Mouse (Mus musculus): ENCODE results near the gene Tas2r140. TPM values are rescaled to one million over a fixed set of nuclear protein-coding genes. Genes with fewer than 3 reads are reported as not detected.
A peak's percentile ranks its signal among the peaks of the same experiment; 100 is the strongest.

Tas2r140 gene
- total RNA-seq (2014; fragmentation: Nextera tagmentation) (not detected in 2 replicates), total RNA-seq (2017) (not detected in 2 replicates), polyA plus RNA-seq (2012) (not detected in 2 replicates)

- TF ChIP-seq POLR2AphosphoS5 (IDR thresholded peaks at IDR 0.05; ENCODE audit: insufficient replicate concordance, low read depth, low read length) (no peak), CTCF (IDR thresholded peaks at IDR 0.05; ENCODE audit: low read depth, low read length) (no peak), GATA2 (IDR thresholded peaks at IDR 0.05; ENCODE audit: borderline replicate concordance, low read depth, low read length) (no peak), GATA1 (IDR thresholded peaks at IDR 0.05; ENCODE audit: borderline replicate concordance, low read length) (no peak), TAL1 (conservative IDR thresholded peaks at IDR 0.05; ENCODE audit: low read depth, low read length) (no peak)
- no peak within 1 kb of the TSS for H3K4me3 ChIP-seq (ENCODE audit: low read depth, low read length)
- H3K9me3 ChIP-seq (replicated peaks): no peaks in the 10 kb centered on the region
- ATAC-seq (ENCODE audit: extremely low read depth, insufficient number of reproducible peaks, low FRiP score, poor library complexity, severe bottlenecking) (no peak), DNase-seq (ENCODE audit: low spot score) (no peak)
- H3K4me1 ChIP-seq (ENCODE audit: insufficient read depth, low read depth, low read length): no peaks in the 10 kb centered on the region
- H3K27me3 ChIP-seq (ENCODE audit: insufficient read depth, low read length): no peaks in the 10 kb centered on the region
- no peaks in the 10 kb centered on the region for H3K36me3 ChIP-seq (replicated peaks)
Measured at GRCm38 (mm10) chr6:133055716-133056115, at the start of gene Tas2r140. TSS of gene Tas2r140 (minus strand) at chr6:133055816.

DNA sequence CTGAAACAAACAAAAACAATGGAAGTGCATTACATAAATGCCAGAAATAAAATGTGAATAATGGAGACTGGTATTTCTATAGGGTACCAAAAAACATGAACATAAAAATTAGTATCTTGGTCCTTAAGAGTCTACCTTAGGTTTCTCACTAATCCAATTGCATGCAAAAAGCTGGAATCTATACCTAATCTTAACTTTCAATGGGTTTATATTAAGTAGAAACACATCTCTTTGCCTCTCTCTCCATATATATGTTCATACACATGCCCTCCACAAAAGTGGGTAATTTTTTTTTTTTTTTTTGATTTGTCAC, 48.9 kb upstream of the Tas2r140 start, which contains the start of gene Smim10l1:
Smim10l1 (plus strand) TSS at position 301 of the 313 bp plus-strand sequence.
- TF ChIP-seq GATA1 (IDR thresholded peaks at IDR 0.05; ENCODE audit: borderline replicate concordance, low read length) (no peak), POLR2AphosphoS5 (IDR thresholded peaks at IDR 0.05; ENCODE audit: insufficient replicate concordance, low read depth, low read length) (no peak), GATA2 (IDR thresholded peaks at IDR 0.05; ENCODE audit: borderline replicate concordance, low read depth, low read length) (no peak), TAL1 (conservative IDR thresholded peaks at IDR 0.05; ENCODE audit: low read depth, low read length) (no peak), CTCF (IDR thresholded peaks at IDR 0.05; ENCODE audit: low read depth, low read length) (no peak)
- DNase-seq (ENCODE audit: low spot score): no peak
- Histone ChIP-seq H3K4me1 (ENCODE audit: insufficient read depth, low read depth, low read length) (peaks cover 7% of the 10 kb centered on the region), H3K36me3 (replicated peaks) (peaks cover 7% of the 10 kb centered on the region), H3K27me3 (ENCODE audit: insufficient read depth, low read length) (no peaks in the 10 kb centered on the region), H3K4me3 (ENCODE audit: low read depth, low read length) (peak within 1 kb of the TSS; percentile 98), H3K9me3 (replicated peaks) (no peaks in the 10 kb centered on the region)
- no peak for ATAC-seq (ENCODE audit: extremely low read depth, insufficient number of reproducible peaks, low FRiP score, poor library complexity, severe bottlenecking)

DNA sequence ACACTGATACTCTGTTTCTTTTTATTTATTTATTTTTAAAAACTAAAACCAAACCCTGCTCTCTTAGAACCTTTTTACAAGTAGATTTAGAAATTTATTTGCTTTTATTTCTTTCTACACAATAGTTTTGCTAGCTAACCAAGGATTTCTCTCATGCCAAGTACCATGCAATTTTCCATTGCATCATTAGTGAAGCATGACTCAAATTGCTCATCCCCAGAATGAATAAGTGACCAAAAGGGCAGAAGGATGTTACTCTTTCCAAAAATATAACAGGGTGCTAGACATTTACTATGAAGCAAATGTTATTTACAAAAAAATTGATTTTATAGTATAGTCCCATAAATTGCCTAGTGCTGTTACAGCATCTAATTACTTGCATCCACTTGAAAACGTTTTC, 46.8 kb upstream of the Tas2r140 start:
- no peaks in the 10 kb centered on the region for H3K27me3 ChIP-seq (ENCODE audit: insufficient read depth, low read length)
- H3K4me1 ChIP-seq (ENCODE audit: insufficient read depth, low read depth, low read length): peaks cover 7% of the 10 kb centered on the region
- H3K36me3 ChIP-seq (replicated peaks): no peaks in the 10 kb centered on the region
- ATAC-seq (ENCODE audit: extremely low read depth, insufficient number of reproducible peaks, low FRiP score, poor library complexity, severe bottlenecking) (no peak), DNase-seq (ENCODE audit: low spot score) (no peak)
- TF ChIP-seq GATA2 (IDR thresholded peaks at IDR 0.05; ENCODE audit: borderline replicate concordance, low read depth, low read length) (no peak), POLR2AphosphoS5 (IDR thresholded peaks at IDR 0.05; ENCODE audit: insufficient replicate concordance, low read depth, low read length) (no peak), TAL1 (conservative IDR thresholded peaks at IDR 0.05; ENCODE audit: low read depth, low read length) (no peak), GATA1 (IDR thresholded peaks at IDR 0.05; ENCODE audit: borderline replicate concordance, low read length) (no peak), CTCF (IDR thresholded peaks at IDR 0.05; ENCODE audit: low read depth, low read length) (no peak)
- H3K4me3 ChIP-seq (ENCODE audit: low read depth, low read length): no peak overlapping the region
- no peaks in the 10 kb centered on the region for H3K9me3 ChIP-seq (replicated peaks)

- Histone ChIP-seq H3K36me3 (replicated peaks) (no peaks in the 10 kb centered on the region), H3K4me3 (ENCODE audit: low read depth, low read length) (no peak overlapping the region), H3K9me3 (replicated peaks) (no peaks in the 10 kb centered on the region), H3K4me1 (ENCODE audit: insufficient read depth, low read depth, low read length) (no peaks in the 10 kb centered on the region), H3K27me3 (ENCODE audit: insufficient read depth, low read length) (no peaks in the 10 kb centered on the region)
- ATAC-seq (ENCODE audit: extremely low read depth, insufficient number of reproducible peaks, low FRiP score, poor library complexity, severe bottlenecking) (no peak), DNase-seq (ENCODE audit: low spot score) (no peak)
- no peak for TF ChIP-seq GATA1 (IDR thresholded peaks at IDR 0.05; ENCODE audit: borderline replicate concordance, low read length)
- no peak for TF ChIP-seq POLR2AphosphoS5 (IDR thresholded peaks at IDR 0.05; ENCODE audit: insufficient replicate concordance, low read depth, low read length)
- TF ChIP-seq CTCF (IDR thresholded peaks at IDR 0.05; ENCODE audit: low read depth, low read length): no peak
- TF ChIP-seq TAL1 (conservative IDR thresholded peaks at IDR 0.05; ENCODE audit: low read depth, low read length): no peak
- no peak for TF ChIP-seq GATA2 (IDR thresholded peaks at IDR 0.05; ENCODE audit: borderline replicate concordance, low read depth, low read length)
Measured at GRCm38 (mm10) chr6:133092226-133092625, 36.6 kb upstream of the Tas2r140 start.

DNA sequence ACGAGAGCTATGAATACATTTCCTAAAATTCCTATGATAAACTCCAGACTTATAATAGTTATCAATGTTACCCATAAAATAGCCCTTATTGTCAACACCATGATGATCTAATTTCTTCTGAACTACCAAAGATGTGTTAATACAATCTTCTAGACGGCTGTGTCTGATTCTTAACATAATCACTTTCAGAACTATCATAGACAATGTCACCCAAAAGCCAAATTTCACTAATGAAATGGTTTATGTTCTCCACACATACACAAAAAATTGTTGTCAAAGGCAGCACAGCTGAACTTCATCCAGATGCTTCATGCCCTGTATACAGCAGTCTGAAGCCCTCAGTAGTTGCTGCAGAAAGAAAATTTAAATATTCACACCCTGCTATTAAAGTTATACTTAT, 18.6 kb downstream of the Tas2r140 start, which contains the start of gene Tas2r103:
Tas2r103 (minus strand) TSS at position 101 of the 400 bp plus-strand sequence.
- no peak for TF ChIP-seq GATA1 (IDR thresholded peaks at IDR 0.05; ENCODE audit: borderline replicate concordance, low read length)
- TF ChIP-seq GATA2 (IDR thresholded peaks at IDR 0.05; ENCODE audit: borderline replicate concordance, low read depth, low read length): no peak
- no peak for TF ChIP-seq POLR2AphosphoS5 (IDR thresholded peaks at IDR 0.05; ENCODE audit: insufficient replicate concordance, low read depth, low read length)
- no peak for TF ChIP-seq CTCF (IDR thresholded peaks at IDR 0.05; ENCODE audit: low read depth, low read length)
- TF ChIP-seq TAL1 (conservative IDR thresholded peaks at IDR 0.05; ENCODE audit: low read depth, low read length): no peak
- Histone ChIP-seq H3K36me3 (replicated peaks) (no peaks in the 10 kb centered on the region), H3K9me3 (replicated peaks) (no peaks in the 10 kb centered on the region), H3K4me3 (ENCODE audit: low read depth, low read length) (no peak within 1 kb of the TSS), H3K27me3 (ENCODE audit: insufficient read depth, low read length) (no peaks in the 10 kb centered on the region), H3K4me1 (ENCODE audit: insufficient read depth, low read depth, low read length) (no peaks in the 10 kb centered on the region)
- DNase-seq (ENCODE audit: low spot score) (no peak), ATAC-seq (ENCODE audit: extremely low read depth, insufficient number of reproducible peaks, low FRiP score, poor library complexity, severe bottlenecking) (no peak)

Other genes with a start within 250 kb of the Tas2r140 start
- not detected in 2 replicates for gene Tas2r123, start 208.7 kb downstream of the Tas2r140 start, total RNA-seq (2014; fragmentation: Nextera tagmentation)
- 0.16 and 0.23 TPM in 2 replicates for gene Tas2r123, start 208.7 kb downstream of the Tas2r140 start, total RNA-seq (2017)
- not detected in 2 replicates for gene Tas2r123, start 208.7 kb downstream of the Tas2r140 start, polyA plus RNA-seq (2012)
- not detected in 2 replicates for gene Tas2r116, start 200.4 kb downstream of the Tas2r140 start, total RNA-seq (2014; fragmentation: Nextera tagmentation)
- gene Tas2r116, start 200.4 kb downstream of the Tas2r140 start, total RNA-seq (2017): 0.16 TPM in 1 of 2 replicates, not detected in the other
- gene Tas2r116, start 200.4 kb downstream of the Tas2r140 start, polyA plus RNA-seq (2012): not detected in 2 replicates
- not detected in 2 replicates for gene Tas2r110, start 187.8 kb downstream of the Tas2r140 start, total RNA-seq (2014; fragmentation: Nextera tagmentation)
- gene Tas2r110, start 187.8 kb downstream of the Tas2r140 start, total RNA-seq (2017): 0.33 TPM in 1 of 2 replicates, not detected in the other
- gene Tas2r110, start 187.8 kb downstream of the Tas2r140 start, polyA plus RNA-seq (2012): not detected in 2 replicates
- not detected in 2 replicates for gene Tas2r113, start 162.8 kb downstream of the Tas2r140 start, total RNA-seq (2014; fragmentation: Nextera tagmentation)
- gene Tas2r113, start 162.8 kb downstream of the Tas2r140 start, total RNA-seq (2017): 0.11 TPM in 1 of 2 replicates, not detected in the other
- not detected in 2 replicates for gene Tas2r113, start 162.8 kb downstream of the Tas2r140 start, polyA plus RNA-seq (2012)
- not detected in 2 replicates for gene Tas2r125, start 146.2 kb downstream of the Tas2r140 start, total RNA-seq (2014; fragmentation: Nextera tagmentation)
- not detected in 2 replicates for gene Tas2r125, start 146.2 kb downstream of the Tas2r140 start, total RNA-seq (2017)
- gene Tas2r125, start 146.2 kb downstream of the Tas2r140 start, polyA plus RNA-seq (2012): not detected in 2 replicates
- not detected in 2 replicates for gene Tas2r129, start 104.7 kb downstream of the Tas2r140 start, total RNA-seq (2014; fragmentation: Nextera tagmentation)
- gene Tas2r129, start 104.7 kb downstream of the Tas2r140 start, total RNA-seq (2017): 0.11 TPM in 1 of 2 replicates, not detected in the other
- not detected in 2 replicates for gene Tas2r129, start 104.7 kb downstream of the Tas2r140 start, polyA plus RNA-seq (2012)
- gene Tas2r131, start 97.9 kb downstream of the Tas2r140 start, total RNA-seq (2014; fragmentation: Nextera tagmentation): not detected in 2 replicates
- gene Tas2r131, start 97.9 kb downstream of the Tas2r140 start, total RNA-seq (2017): not detected in 2 replicates
- gene Tas2r131, start 97.9 kb downstream of the Tas2r140 start, polyA plus RNA-seq (2012): not detected in 2 replicates
- not detected in 2 replicates for gene Tas2r109, start 74.9 kb downstream of the Tas2r140 start, total RNA-seq (2014; fragmentation: Nextera tagmentation)
- gene Tas2r109, start 74.9 kb downstream of the Tas2r140 start, total RNA-seq (2017): 0.11 TPM in 1 of 2 replicates, not detected in the other
- not detected in 2 replicates for gene Tas2r109, start 74.9 kb downstream of the Tas2r140 start, polyA plus RNA-seq (2012)
- gene Tas2r103, start 18.7 kb downstream of the Tas2r140 start, total RNA-seq (2014; fragmentation: Nextera tagmentation): not detected in 2 replicates
- not detected in 2 replicates for gene Tas2r103, start 18.7 kb downstream of the Tas2r140 start, total RNA-seq (2017)
- gene Tas2r103, start 18.7 kb downstream of the Tas2r140 start, polyA plus RNA-seq (2012): not detected in 2 replicates
- gene Smim10l1, start 49.1 kb upstream of the Tas2r140 start, total RNA-seq (2014; fragmentation: Nextera tagmentation): 67.6 and 107 TPM in 2 replicates
- gene Smim10l1, start 49.1 kb upstream of the Tas2r140 start, total RNA-seq (2017): 103 and 133 TPM in 2 replicates
- 54.8 and 67.7 TPM in 2 replicates for gene Smim10l1, start 49.1 kb upstream of the Tas2r140 start, polyA plus RNA-seq (2012)
- gene 5530400C23Rik, start 236.4 kb upstream of the Tas2r140 start, total RNA-seq (2014; fragmentation: Nextera tagmentation): not detected in 2 replicates
- gene 5530400C23Rik, start 236.4 kb upstream of the Tas2r140 start, total RNA-seq (2017): 0.23 TPM in 1 of 2 replicates, not detected in the other
- gene 5530400C23Rik, start 236.4 kb upstream of the Tas2r140 start, polyA plus RNA-seq (2012): not detected in 2 replicates